Mouse (Mus musculus): ENCODE data around the gene Hoxc11.

- TF ChIP-seq CTCF (IDR thresholded peaks at IDR 0.05; ENCODE audit: insufficient read depth, low read depth, low read length) (no peak), POLR2A (IDR thresholded peaks at IDR 0.05; ENCODE audit: insufficient read depth, low read depth, low read length) (no peak)
These were observed 29.5 kb downstream of the Hoxc11 start for GRCm38 (mm10) chr15:102983716-102984115.
